Mouse (Mus musculus): Measurements from ENCODE around the gene Car10.

DNA sequence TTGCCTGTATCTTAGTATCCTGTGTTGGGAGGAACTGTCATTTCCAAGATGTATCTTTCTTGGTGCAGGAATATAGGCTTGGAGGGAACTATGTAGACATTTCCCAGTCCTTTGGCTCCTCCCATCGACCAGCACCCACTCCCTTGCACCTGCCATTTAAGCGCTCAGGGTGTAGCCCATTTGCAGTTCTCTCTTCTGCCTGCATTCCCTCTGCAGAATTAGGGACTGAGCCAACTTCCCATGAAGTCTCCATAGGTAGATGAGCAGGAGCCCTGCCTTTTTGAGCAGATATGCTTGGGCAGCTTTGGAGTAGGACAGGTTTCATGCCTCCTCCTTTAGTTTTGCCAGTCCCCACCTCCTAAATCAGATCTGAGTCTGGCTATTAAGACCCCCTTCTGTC is 3.3 kb downstream of the Car10 start:
- no peak for TF ChIP-seq CTCF (IDR thresholded peaks at IDR 0.05; ENCODE audit: low read depth)
- TF ChIP-seq EP300 (optimal IDR thresholded peaks at IDR 0.05): no peak
